Mouse (Mus musculus): ENCODE measurements around the gene Avp. TPM values are rescaled to one million over a fixed set of nuclear protein-coding genes. Genes with fewer than 3 reads are reported as not detected.

Avp gene
- total RNA-seq, 2 experiments from 2014 or later = 2.9 to 17.5 TPM

Small RNA genes lying within 50 kb of the gene (microRNA-seq; reads per million reads assigned to microRNA genes)
- not detected for gene Gm23876

Other genes with a start within 250 kb of the Avp start
- 1 to 10 TPM; 6.1 to 6.2 TPM for gene Cpxm1, start 185.0 kb downstream of the Avp start, total RNA-seq (2021)
- gene Gm28372, start 177.3 kb downstream of the Avp start, total RNA-seq (2021) = not detected
- gene 1700020A23Rik, start 177.3 kb downstream of the Avp start, total RNA-seq (2021) = not detected
- gene Tmem239, start 176.1 kb downstream of the Avp start, total RNA-seq (2021) = not detected
- gene Vps16, start 158.2 kb downstream of the Avp start, total RNA-seq (2021) = 10 to 100 TPM; 78.0 to 78.3 TPM
- 10 to 100 TPM; 26.0 to 28.8 TPM for gene Pced1a, start 157.9 kb downstream of the Avp start, total RNA-seq (2021)
- 100 to 1,000 TPM; 239 to 240 TPM for gene Ptpra, start 132.3 kb downstream of the Avp start, total RNA-seq (2021)
- gene Mrps26, start 18.8 kb downstream of the Avp start, total RNA-seq (2021) = 10 to 100 TPM; 72.2 to 82.6 TPM
- 1 to 10 TPM in 1 of 2 experiments, not detected in 1; 1.7 TPM for gene Oxt, start 6.4 kb downstream of the Avp start, total RNA-seq (2021)
- 1 to 10 TPM; 7.7 to 8.9 TPM for gene Fastkd5, start 47.5 kb upstream of the Avp start, total RNA-seq (2021)
- gene Ubox5, start 47.5 kb upstream of the Avp start, total RNA-seq (2021) = 10 to 100 TPM in 1 of 2 experiments, 1 to 10 TPM in 1; 9.7 to 11.3 TPM
- gene Lzts3, start 60.2 kb upstream of the Avp start, total RNA-seq (2021) = 100 to 1,000 TPM; 183 to 206 TPM
- 100 to 1,000 TPM in 1 of 2 experiments, 10 to 100 TPM in 1; 97.9 to 102 TPM for gene Ddrgk1, start 82.1 kb upstream of the Avp start, total RNA-seq (2021)
- 10 to 100 TPM; 39.5 to 42.1 TPM for gene Itpa, start 85.1 kb upstream of the Avp start, total RNA-seq (2021)
- gene Slc4a11, start 115.0 kb upstream of the Avp start, total RNA-seq (2021) = 1 to 10 TPM; 1.4 to 2.3 TPM

Data from left cerebral cortex, postnatal 36 days (tissue).